Mouse (Mus musculus): ENCODE results near the gene Btf3l4.
A peak's percentile ranks its signal among the peaks of the same experiment; 100 is the strongest.

Btf3l4 gene

GRCm38 (mm10) chr4:108825677-108826076 lies 7.7 kb downstream of the Btf3l4 start:
- no peak for DNase-seq (ENCODE audit: low read depth, low spot score)

- no peak for DNase-seq (ENCODE audit: low read depth, low spot score)
These were observed 21.9 kb downstream of the Btf3l4 start for GRCm38 (mm10) chr4:108811550-108811949.

GRCm38 (mm10) chr4:108811142-108811541 lies 22.3 kb downstream of the Btf3l4 start:
- DNase-seq (ENCODE audit: low read depth, low spot score), result no peak

- no peak for DNase-seq (ENCODE audit: low read depth, low spot score)
These were observed 29.9 kb downstream of the Btf3l4 start for GRCm38 (mm10) chr4:108803535-108803934.

GRCm38 (mm10) chr4:108798083-108798830 lies 35.2 kb downstream of the Btf3l4 start:
- DNase-seq (ENCODE audit: low read depth, low spot score), result peak; percentile 66

GRCm38 (mm10) chr4:108796701-108797100 lies 36.7 kb downstream of the Btf3l4 start:
- peak; percentile 79 for DNase-seq (ENCODE audit: low read depth, low spot score)

GRCm38 (mm10) chr4:108793941-108794340 lies 39.5 kb downstream of the Btf3l4 start:
- DNase-seq (ENCODE audit: low read depth, low spot score), result no peak

GRCm38 (mm10) chr4:108790507-108790906 lies 42.9 kb downstream of the Btf3l4 start:
- DNase-seq (ENCODE audit: low read depth, low spot score), result no peak

- DNase-seq (ENCODE audit: low read depth, low spot score), result no peak
These were observed 44.0 kb downstream of the Btf3l4 start for GRCm38 (mm10) chr4:108789258-108789936.

GRCm38 (mm10) chr4:108782421-108783085 lies 50.9 kb downstream of the Btf3l4 start:
- DNase-seq (ENCODE audit: low read depth, low spot score), result no peak

GRCm38 (mm10) chr4:108781596-108781995 lies 51.8 kb downstream of the Btf3l4 start:
- no peak for DNase-seq (ENCODE audit: low read depth, low spot score)

- DNase-seq (ENCODE audit: low read depth, low spot score), result no peak
These were observed 52.6 kb downstream of the Btf3l4 start for GRCm38 (mm10) chr4:108780864-108781205.

- DNase-seq (ENCODE audit: low read depth, low spot score), result peak; percentile 79
These were observed 53.2 kb downstream of the Btf3l4 start, which contains the start of gene Zfyve9 for GRCm38 (mm10) chr4:108780057-108780863. Gene Zfyve9 (minus strand): TSS chr4:108780798.

GRCm38 (mm10) chr4:108779763-108780056 lies 53.7 kb downstream of the Btf3l4 start:
- no peak for DNase-seq (ENCODE audit: low read depth, low spot score)

GRCm38 (mm10) chr4:108768527-108768926 lies 64.9 kb downstream of the Btf3l4 start:
- DNase-seq (ENCODE audit: low read depth, low spot score), result no peak

All from ZHBTc4 (cell line).